Comparison of ENCODE assay signal across 14 mouse cellular contexts in the genomic region with DNA sequence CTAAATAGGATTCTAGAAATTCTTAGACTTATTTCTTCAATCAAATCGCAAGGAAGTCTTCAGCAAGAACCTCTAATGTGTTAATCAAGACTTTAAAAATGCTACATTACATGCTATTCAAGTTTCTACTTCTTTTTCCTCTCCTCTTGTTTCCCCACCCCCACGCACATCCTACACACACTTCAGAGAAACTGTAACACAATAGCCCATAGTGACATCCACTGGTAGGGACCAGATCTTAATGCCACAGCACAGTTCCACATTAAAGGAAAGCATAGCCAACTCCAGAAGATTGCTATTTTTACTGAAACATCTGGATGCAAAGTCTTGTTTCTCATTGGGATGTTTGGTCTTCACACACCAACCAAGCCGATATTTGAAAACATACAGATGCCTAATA. TPM values are rescaled to one million over a fixed set of nuclear protein-coding genes. Genes with fewer than 3 reads are reported as not detected.
DNase-seq lines count a peak whose midpoint lies in the region; ATAC-seq and TF ChIP-seq lines count a peak whose summit lies in the region.
"Had no signal": no experiment of that assay in that cellular context is flagged by ENCODE, and none has a peak within 500 bp of the region (broad histone marks: within the 10 kb centered on the region; RNA-seq: fewer than 3 reads in every experiment).

No protein-coding gene starts in this region.

- DNase-seq in hindbrain, embryonic 11.5 days (ENCODE audit: low spot score), result no peak
- peak; percentile 51 for DNase-seq in midbrain, embryonic 14.5 days
- no peak for DNase-seq in adrenal gland, adult 18-20 months (ENCODE audit: low spot score in 2 of 2)
- no peak for DNase-seq in heart, embryonic 10.5 days (ENCODE audit: low spot score)
- DNase-seq in gastrocnemius, adult 18-20 months (ENCODE audit: low spot score), result no peak
- DNase-seq: cerebellum, postnatal 10 days; kidney, postnatal 25 days; lung, adult 18-20 months; spleen, adult 18-20 months had no signal

- ATAC-seq in embryonic facial prominence, embryonic 12.5 days (ENCODE audit: insufficient number of reproducible peaks, insufficient read depth, low FRiP score, low TSS enrichment), result no peak
- no peak for ATAC-seq in hindbrain, embryonic 11.5 days (ENCODE audit: low FRiP score)
- ATAC-seq in midbrain, embryonic 14.5 days (ENCODE audit: low FRiP score, low TSS enrichment), result no peak

- H3K9me3 ChIP-seq in embryonic facial prominence, embryonic 12.5 days, result no peaks in the 10 kb centered on the region
- H3K9me3 ChIP-seq in hindbrain, embryonic 11.5 days (ENCODE audit: control insufficient read depth, low read length), result no peaks in the 10 kb centered on the region
- no peaks in the 10 kb centered on the region for H3K9me3 ChIP-seq in midbrain, embryonic 14.5 days (ENCODE audit: control insufficient read depth, low read length)
- H3K9me3 ChIP-seq in heart, embryonic 10.5 days, result no peaks in the 10 kb centered on the region

- peaks cover 95% of the 10 kb centered on the region for H3K79me2 ChIP-seq in C2C12 (ENCODE audit: control insufficient read depth, insufficient read depth)

- H3K4me3 ChIP-seq in C2C12 (ENCODE audit: insufficient read depth, poor library complexity, severe bottlenecking), result peak overlapping the region; percentile 21
- peak overlapping the region; percentile 49 for H3K4me3 ChIP-seq in embryonic facial prominence, embryonic 12.5 days
- 0 out of 2 replicates have a peak overlapping the region, but pooled peaks have one; percentile 4 for H3K4me3 ChIP-seq in hindbrain, embryonic 11.5 days (ENCODE audit: low read depth, low read length)
- peak overlapping the region; percentile 54 for H3K4me3 ChIP-seq in midbrain, embryonic 14.5 days (replicated peaks; ENCODE audit: low read depth, low read length)
- H3K4me3 ChIP-seq in heart, embryonic 10.5 days, result no peak overlapping the region
- H3K4me3 ChIP-seq: erythroblast, embryonic 14.5 days; megakaryocyte, embryonic 14.5 days had no signal

- no peak for TF ChIP-seq CTCF in C2C12 (IDR thresholded peaks at IDR 0.05; ENCODE audit: control insufficient read depth, insufficient read depth, insufficient read length)

- peaks cover 18% of the 10 kb centered on the region for H3K36me3 ChIP-seq in C2C12 (ENCODE audit: control insufficient read depth, insufficient read depth)
- H3K36me3 ChIP-seq in embryonic facial prominence, embryonic 12.5 days, result no peaks in the 10 kb centered on the region
- H3K36me3 ChIP-seq in hindbrain, embryonic 11.5 days (ENCODE audit: control insufficient read depth, insufficient read depth, low read length), result no peaks in the 10 kb centered on the region
- no peaks in the 10 kb centered on the region for H3K36me3 ChIP-seq in midbrain, embryonic 14.5 days (ENCODE audit: control insufficient read depth, insufficient read depth, low read length)
- H3K36me3 ChIP-seq in heart, embryonic 10.5 days, result no peaks in the 10 kb centered on the region

- no peaks in the 10 kb centered on the region for H3K27me3 ChIP-seq in C2C12 (ENCODE audit: control insufficient read depth, insufficient read depth, insufficient read length)
- H3K27me3 ChIP-seq in embryonic facial prominence, embryonic 12.5 days, result peaks cover 19% of the 10 kb centered on the region; the same call in 1 of the 2 replicates
- peaks cover 3% of the 10 kb centered on the region; the same call in 1 of the 2 replicates for H3K27me3 ChIP-seq in hindbrain, embryonic 11.5 days (ENCODE audit: control insufficient read depth, insufficient read depth, low read length)
- H3K27me3 ChIP-seq in midbrain, embryonic 14.5 days (ENCODE audit: control insufficient read depth, insufficient read depth, low read length), result no peaks in the 10 kb centered on the region
- H3K27me3 ChIP-seq in heart, embryonic 10.5 days (ENCODE audit: insufficient read depth, poor library complexity, severe bottlenecking), result peaks cover 79% of the 10 kb centered on the region

- peak overlapping the region; percentile 65 for H3K4me2 ChIP-seq in embryonic facial prominence, embryonic 12.5 days (replicated peaks)
- no peak overlapping the region for H3K4me2 ChIP-seq in hindbrain, embryonic 11.5 days (replicated peaks; ENCODE audit: low read depth, low read length)
- H3K4me2 ChIP-seq in midbrain, embryonic 14.5 days (ENCODE audit: low read length), result peak overlapping the region; percentile 65

- H3K79me3 ChIP-seq in C2C12 (ENCODE audit: low read depth), result peaks cover 65% of the 10 kb centered on the region

- H3K9ac ChIP-seq in embryonic facial prominence, embryonic 12.5 days, result no peak overlapping the region
- H3K9ac ChIP-seq in hindbrain, embryonic 11.5 days (ENCODE audit: low read depth, low read length), result no peak overlapping the region
- H3K9ac ChIP-seq in midbrain, embryonic 14.5 days (replicated peaks; ENCODE audit: low read length), result no peak overlapping the region

- 31% methylated on average over 3 of the region's 3 CpGs for WGBS in embryonic facial prominence, embryonic 12.5 days
- 31% methylated on average over 3 of the region's 3 CpGs for WGBS in hindbrain, embryonic 11.5 days
- WGBS in midbrain, embryonic 14.5 days, result 42% methylated on average over 3 of the region's 3 CpGs
- WGBS in heart, embryonic 10.5 days, result 40% methylated on average over 3 of the region's 3 CpGs

- H3ac ChIP-seq in C2C12 (ENCODE audit: control insufficient read depth, insufficient read length, low read depth), result no peak overlapping the region

- H3K27ac ChIP-seq in embryonic facial prominence, embryonic 12.5 days, result no peak overlapping the region
- H3K27ac ChIP-seq in hindbrain, embryonic 11.5 days (ENCODE audit: low read depth, low read length), result no peak overlapping the region
- H3K27ac ChIP-seq in midbrain, embryonic 14.5 days (replicated peaks; ENCODE audit: low read depth, low read length), result no peak overlapping the region
- no peak overlapping the region for H3K27ac ChIP-seq in heart, embryonic 10.5 days

- no peaks in the 10 kb centered on the region for H3K4me1 ChIP-seq in embryonic facial prominence, embryonic 12.5 days
- H3K4me1 ChIP-seq in hindbrain, embryonic 11.5 days (replicated peaks; ENCODE audit: control insufficient read depth, insufficient read depth, low read length), result no peaks in the 10 kb centered on the region
- no peaks in the 10 kb centered on the region for H3K4me1 ChIP-seq in midbrain, embryonic 14.5 days (ENCODE audit: control insufficient read depth, insufficient read depth, low read length)
- no peaks in the 10 kb centered on the region for H3K4me1 ChIP-seq in heart, embryonic 10.5 days

TF ChIP-seq in C2C12, 6 proteins besides CTCF, POLR2A, EP300 and RAD21:
- TF ChIP-seq USF1 (IDR thresholded peaks at IDR 0.05; ENCODE audit: low read depth) (no peak), MYOG (IDR thresholded peaks at IDR 0.05; ENCODE audit: control insufficient read depth, extremely low read depth, insufficient read length) (no peak), MAX (IDR thresholded peaks at IDR 0.05) (no peak), MYOD1 (IDR thresholded peaks at IDR 0.05; ENCODE audit: control insufficient read depth, insufficient read length, low read depth) (no peak), CEBPB (IDR thresholded peaks at IDR 0.05; ENCODE audit: low read depth) (no peak), FOSL1 (IDR thresholded peaks at IDR 0.05; ENCODE audit: insufficient read depth, low read length, poor library complexity, severe bottlenecking) (no peak)

RNA-seq across cellular contexts. Expression of a gene that starts 4.8 kb away (rescaled TPM):
- polyA plus RNA-seq in C2C12 (2012; fragmentation: generic; extraction: Trizol), result 8.8 TPM
- 8.4 and 9.2 TPM in 2 replicates for polyA plus RNA-seq in embryonic facial prominence, embryonic 12.5 days (2016; fragmentation: Nextera tagmentation; extraction: Ambion mirVana)
- polyA plus RNA-seq in hindbrain, embryonic 11.5 days (2014; fragmentation: Nextera tagmentation; extraction: Ambion mirVana), result 3.3 and 4.8 TPM in 2 replicates
- 24.4 and 33.1 TPM in 2 replicates for polyA plus RNA-seq in midbrain, embryonic 14.5 days (2014; fragmentation: Nextera tagmentation; extraction: Ambion mirVana)
- 10 to 100 TPM in 1 of 2 experiments, 1 to 10 TPM in 1; 9.1 to 10.1 TPM for total RNA-seq in adrenal gland, adult 18-20 months (2021)
- 0.48 and 0.49 TPM in 2 replicates for polyA plus RNA-seq in heart, embryonic 10.5 days (2016; fragmentation: Nextera tagmentation; extraction: Ambion mirVana)
- total RNA-seq in gastrocnemius, adult 18-20 months (2021), result 1 to 10 TPM; 3.6 to 4.3 TPM
- total RNA-seq: hematopoietic stem cell, adult 5-6 weeks had no signal
- polyA plus RNA-seq: erythroblast, embryonic 14.5 days had no signal
